Mouse (Mus musculus) frontal cortex, adult 2 months (tissue): Measurements from ENCODE around the gene Ccdc175. TPM values are rescaled to one million over a fixed set of nuclear protein-coding genes. Genes with fewer than 3 reads are reported as not detected.

Source experiments
- DNase-seq, 2 experiments: peaks; one replicate each; pipeline ENCODE4 v3.0.0; 2022; ENCODE audit warnings: low spot score in 1 of 2; ENCODE audit errors: extremely low spot score in 1 of 2
- polyA plus RNA-seq: library from polyadenylated mRNA; depleted of rRNA; stranded (reverse); fragments of >200 nt; gene quantifications from 2 replicates; pipeline ENCODE4 v1.2.3, GENCODE M21; 2012; rRNA removed

Ccdc175 gene
- polyA plus RNA-seq, result 0.02 TPM in 1 of 2 replicates, not detected in the other

DNA sequence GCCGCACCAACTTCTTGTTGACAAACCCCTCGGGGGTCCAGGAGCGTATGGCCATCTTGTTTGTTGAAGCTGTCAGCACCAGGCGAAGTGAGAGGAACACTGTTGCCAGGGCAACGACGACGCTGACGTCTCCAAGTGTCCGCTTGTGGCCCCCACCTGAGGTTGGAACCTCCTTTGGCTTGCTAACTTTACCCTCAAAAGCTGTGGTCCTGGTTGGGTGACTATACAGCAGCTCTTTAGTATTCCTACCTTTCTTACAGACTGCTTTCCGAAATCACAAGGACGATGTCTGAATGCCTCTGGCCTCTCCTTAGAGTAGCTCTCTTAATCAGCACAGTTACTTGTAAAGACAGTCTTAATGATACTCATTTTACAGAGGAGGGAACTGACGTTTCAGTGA is at the start of gene Ccdc175:
Gene Ccdc175 (minus strand): TSS at position 101 of the 400 bp plus-strand sequence.
- DNase-seq, result no peak

DNA sequence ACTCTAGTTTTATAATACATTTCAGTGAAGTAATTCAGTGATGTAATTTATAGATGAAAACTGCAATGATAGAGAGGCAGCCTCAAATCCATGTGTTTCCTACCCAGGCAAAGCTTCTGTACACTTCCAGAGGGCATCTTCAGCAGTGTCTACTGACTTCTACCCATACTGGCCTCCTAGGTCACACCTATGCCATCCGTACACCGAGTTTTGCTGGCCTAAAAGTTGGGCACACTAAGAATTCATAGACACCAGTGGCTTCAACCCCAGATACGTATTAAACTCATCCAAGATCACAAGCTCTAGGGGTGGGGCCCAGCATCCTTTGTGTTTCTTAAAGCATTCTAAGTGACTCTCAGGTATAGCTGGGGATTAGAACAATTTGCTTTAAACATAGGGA is 49.3 kb upstream of the Ccdc175 start:
- DNase-seq, result no peak

DNA sequence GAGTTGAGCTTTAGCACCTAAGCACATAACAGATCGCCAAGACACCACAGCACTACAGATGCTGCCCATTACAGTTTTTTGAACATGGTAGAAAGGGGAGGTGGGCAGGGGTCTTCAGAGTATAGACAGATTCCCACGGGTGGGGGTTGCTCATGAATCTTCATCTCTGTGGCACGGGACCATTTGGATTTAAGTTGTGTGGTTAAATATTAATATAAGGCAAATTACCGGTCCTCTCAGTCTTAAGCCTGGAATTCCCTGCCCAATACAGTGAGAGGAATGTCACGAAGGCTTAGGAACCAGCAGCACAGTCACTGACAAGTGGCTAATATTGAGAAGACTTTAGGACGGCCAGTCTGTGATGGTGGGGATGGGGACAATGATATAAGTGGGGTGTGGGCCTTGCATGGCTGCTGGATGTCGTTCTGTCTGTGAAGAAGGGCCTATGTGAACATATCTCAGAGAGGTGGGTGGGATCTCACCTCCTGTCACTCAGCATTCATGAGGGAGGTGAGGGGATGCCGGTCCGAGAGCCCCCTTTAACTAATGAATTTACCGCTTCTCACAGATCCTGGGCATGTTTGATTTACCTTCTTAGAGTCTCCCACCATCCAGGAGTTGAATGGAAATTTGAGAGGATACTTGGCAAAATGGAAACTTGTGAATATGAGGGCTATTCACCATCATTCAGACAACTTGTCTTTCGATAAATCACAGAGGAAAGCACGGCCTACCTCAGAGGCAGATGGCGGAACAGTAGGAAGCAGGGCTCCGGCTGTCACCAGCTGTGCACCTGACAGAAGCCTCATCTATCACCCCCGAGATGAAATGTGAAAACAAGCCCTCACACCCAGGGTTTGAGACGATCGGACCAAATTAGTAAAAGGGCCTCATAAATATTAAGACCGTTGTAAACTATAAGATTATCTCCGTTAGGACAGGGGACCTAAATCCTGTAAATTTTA is 48.3 kb upstream of the Ccdc175 start:
- no peak for DNase-seq

DNA sequence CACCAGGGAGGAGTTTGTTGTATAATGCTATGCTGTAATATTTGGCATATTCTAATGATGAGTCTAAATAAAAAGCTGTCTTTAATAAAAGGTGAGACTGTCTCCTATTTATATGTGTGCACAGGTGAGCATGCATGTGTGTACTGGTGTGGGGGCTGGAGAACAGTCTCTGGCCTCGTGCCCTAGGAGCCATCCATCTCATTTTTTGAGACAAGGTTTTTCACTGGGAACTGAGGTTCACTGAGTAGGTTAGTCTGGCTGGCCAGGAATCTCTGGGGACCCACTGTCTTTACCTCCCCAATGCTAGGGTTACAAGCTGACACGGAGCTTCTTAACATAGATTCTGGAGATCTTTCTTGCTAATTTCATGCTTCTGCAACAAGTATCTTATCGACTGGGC is 47.3 kb upstream of the Ccdc175 start:
- DNase-seq, result no peak

- DNase-seq, result no peak
Observed at GRCm38 (mm10) chr12:72229451-72230196, 44.8 kb upstream of the Ccdc175 start.

- no peak for DNase-seq
Observed at GRCm38 (mm10) chr12:72227731-72228130, 42.9 kb upstream of the Ccdc175 start.

DNA sequence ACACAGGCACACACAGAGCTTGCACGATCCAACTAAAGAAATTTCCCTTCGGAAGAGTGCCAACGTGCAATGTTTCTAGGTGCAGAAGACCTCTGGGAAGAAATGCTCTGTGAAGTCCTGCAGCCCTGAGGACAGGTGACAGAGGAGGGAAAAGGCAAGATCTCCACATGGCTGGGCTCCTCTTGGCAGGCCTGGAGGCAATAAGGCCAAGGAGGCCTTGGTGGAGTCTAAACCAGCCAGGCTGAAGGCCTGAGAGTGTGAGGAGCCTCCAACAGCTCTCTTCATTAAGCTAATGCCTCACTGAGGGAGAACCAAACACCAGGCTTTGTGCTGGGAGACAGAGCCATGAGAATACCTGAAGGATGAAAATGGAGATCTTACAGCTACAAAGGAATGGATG is 40.5 kb upstream of the Ccdc175 start:
- DNase-seq, result no peak

GRCm38 (mm10) chr12:72223557-72224102 is 38.8 kb upstream of the Ccdc175 start:
- no peak for DNase-seq

DNA sequence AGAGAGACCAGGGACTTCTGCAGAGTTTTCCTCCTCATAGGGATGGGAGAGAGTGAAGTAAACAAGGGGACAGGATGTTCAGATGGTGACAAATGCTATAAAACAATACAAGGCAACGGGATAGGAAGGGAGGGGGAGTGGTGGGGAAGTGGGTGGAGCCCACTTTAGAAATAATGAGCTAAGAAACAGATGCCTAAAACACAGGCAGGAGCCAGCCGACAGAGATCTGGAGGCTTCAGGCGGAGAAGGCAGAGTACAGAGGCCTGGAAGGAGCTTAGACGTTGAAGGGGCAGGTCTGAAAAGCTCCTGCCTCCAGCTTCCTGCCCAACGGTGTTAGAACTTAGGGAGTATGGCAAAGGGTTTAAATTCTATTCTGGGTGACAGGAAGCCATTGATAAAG is 28.7 kb upstream of the Ccdc175 start:
- no peak for DNase-seq

DNA sequence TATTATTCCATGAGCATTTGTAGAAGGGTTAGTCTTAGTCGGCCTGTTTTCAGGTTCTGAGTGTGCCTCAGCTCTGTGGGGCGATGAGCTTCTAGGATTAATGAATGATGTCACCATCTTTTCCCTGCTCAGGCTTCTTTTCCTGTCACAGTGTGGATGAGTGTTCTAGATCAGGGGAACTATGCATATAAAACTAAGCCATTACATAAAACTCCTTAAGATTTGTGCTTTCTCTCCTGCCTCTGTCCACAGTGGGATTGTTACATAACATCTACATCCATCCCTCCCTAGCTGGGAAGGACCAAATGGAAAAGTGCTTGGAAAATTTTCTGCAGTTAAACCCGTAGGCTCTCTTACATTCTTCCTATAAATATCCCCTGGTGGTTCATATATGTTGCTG is 16.0 kb upstream of the Ccdc175 start:
- DNase-seq, result peak in 1 of 2 experiments; percentile 47

GRCm38 (mm10) chr12:72197925-72198486 is 13.2 kb upstream of the Ccdc175 start:
- DNase-seq, result no peak

DNA sequence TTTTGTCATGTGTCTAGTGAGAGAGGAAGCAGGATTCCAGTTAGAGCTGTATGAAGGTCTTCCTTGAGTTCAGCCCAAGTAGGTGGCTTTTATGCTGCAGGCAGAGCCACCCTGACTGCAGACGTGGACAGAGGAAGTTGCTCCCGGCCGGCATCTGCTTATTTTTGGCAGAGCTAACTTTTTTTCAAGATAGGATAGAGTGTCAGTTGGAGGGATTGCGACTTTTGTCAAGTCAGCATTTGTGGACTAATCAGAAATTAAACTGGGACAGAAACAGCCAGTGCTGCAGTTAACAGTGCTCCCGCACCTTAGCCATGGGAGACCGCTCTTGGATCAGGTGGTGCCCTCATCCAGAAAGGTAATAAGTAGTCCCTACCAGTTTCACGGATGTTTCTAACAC is 12.6 kb upstream of the Ccdc175 start:
- no peak for DNase-seq

DNA sequence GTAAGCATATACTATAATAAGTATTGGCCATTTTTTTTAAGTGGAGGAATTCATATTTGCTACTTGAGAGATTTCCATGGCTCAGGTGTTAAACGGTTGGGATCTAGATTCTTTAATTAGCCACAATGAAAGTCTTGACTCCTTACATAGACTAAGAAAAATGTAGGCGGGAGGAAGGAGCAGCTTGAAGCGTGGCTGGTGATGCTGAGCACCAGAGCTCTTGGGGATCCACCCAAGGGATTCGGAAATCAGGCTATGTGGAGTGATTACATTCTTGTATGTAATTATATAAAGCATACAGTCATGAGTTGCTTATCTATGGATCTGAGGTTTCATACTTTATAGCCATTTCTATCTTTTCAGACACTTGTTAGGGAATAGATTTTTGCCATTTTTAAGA is 5.3 kb downstream of the Ccdc175 start:
- peak in 1 of 2 experiments; percentile 61 for DNase-seq

DNA sequence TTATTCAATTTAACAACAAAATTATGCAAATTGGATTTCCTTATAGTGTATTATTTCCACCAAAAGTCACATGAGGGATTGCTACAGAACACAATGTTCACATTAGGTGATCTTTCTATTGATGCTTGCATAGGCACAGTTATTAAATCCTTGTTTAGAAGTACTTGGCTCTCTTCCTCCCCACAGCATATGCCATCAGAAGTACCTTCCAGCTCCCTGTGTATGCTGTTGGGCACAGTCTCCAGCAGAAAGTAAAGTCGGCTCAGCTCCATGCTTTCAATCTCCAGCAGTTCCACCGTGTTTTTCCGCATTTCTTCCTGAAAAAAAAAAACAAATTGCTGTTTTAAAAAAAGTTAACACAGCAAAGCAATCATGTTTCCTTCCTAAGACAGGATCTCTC is 6.5 kb downstream of the Ccdc175 start:
- peak in 1 of 2 experiments; percentile 25 for DNase-seq

DNA sequence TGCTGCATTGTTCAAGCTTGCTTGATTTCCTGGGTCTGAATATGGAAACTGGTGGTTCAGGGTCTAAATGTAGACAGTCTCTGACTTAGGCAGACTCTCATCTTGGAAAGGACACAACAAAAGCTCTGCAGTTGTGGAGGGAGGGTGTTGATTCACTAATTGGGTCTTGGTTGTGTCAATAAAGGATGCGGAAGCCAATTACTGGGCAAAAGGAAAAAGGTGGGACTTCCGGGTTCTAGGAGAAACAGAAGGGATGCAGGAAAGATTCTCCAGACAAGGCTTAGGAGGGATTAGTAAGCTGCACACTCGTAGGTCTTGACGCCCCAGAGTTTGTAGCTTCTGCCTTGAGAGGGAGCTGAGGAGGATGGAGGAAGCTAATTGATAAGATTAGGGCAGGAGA is 26.4 kb downstream of the Ccdc175 start:
- peak in 1 of 2 experiments; percentile 39 for DNase-seq

- peak; percentile 22 to 47 for DNase-seq
Observed at GRCm38 (mm10) chr12:72150786-72151185, 34.0 kb downstream of the Ccdc175 start.

DNA sequence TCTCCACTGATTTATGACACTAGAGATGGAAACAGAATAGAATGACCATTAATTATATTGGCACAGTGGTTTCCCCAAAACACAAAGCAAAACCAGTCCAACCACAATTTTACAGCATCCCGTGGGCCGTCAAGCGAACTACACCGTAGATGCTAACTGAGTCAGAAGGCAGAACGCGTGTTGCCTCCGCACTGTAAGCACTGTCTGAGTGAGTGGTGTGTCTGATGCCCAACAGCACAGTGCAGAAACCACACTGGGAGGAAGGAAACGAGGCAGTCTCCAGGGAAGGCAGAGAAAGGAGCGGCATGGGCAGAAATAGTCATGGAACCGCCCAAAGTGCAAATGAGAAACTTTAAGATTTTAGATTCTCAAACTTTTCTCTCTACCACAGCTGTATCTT is 55.6 kb downstream of the Ccdc175 start:
- no peak for DNase-seq

GRCm38 (mm10) chr12:72115686-72116345 is 69.0 kb downstream of the Ccdc175 start:
- no peak for DNase-seq

DNA sequence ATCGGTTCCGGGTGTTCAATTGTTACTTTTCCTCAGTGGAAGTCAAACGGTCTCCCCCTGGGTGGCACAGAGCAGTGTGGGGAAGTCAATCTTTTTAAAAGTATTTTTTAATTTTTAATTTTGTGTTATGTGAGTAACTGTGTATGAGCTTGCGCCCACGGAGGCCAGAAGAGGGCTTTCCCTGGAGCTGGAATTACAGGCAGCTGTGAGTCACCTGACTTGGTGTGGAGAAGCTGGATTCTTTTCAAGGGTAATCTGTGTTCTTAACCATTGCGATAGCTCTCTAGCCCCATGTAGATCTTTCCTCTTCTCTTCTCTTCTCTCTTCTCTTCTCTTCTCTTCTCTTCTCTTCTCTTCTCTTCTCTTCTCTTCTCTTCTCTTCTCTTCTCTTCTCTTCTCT is 69.7 kb downstream of the Ccdc175 start:
- DNase-seq, result peak in 1 of 2 experiments; percentile 24

GRCm38 (mm10) chr12:72104525-72105281 is 80.1 kb downstream of the Ccdc175 start:
- peak; percentile 59 to 91 for DNase-seq
